Mouse (Mus musculus): ENCODE measurements at regions not wholly inside any gene's neighbourhood (a gene's known extent, or its start where the extent isn't known, plus 50 kb on each side); places are given as distances from the start of the nearest gene placed in this dataset.
"Not testable (repeated sequence)": the region's sequence is repeated elsewhere in the genome, so short reads cannot be mapped to it uniquely, and the experiment has no call there.

DNA sequence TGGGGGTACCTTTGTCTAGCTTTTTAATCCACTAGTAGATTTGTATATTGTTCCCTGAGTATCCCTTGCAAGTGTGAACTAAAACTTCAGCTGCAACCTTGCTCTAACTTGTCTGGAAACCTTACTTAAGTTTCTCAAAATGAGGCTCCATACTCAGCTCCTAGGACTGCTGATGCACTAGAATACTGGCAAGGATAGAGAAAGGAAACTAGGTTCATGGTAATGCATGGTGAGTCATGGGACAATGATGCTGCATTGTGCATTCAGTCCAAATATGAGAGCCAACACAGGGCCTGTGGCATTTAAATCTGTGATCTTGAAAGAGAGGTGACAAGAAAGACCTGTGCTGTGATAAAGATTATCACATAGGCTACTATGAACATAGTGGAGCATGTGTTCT lies 490.9 kb downstream of the Rpia start:
- not testable (repeated sequence) for TF ChIP-seq EP300, CTCF (IDR thresholded peaks at IDR 0.05; ENCODE audit: low read depth)
